In the genomic region with DNA sequence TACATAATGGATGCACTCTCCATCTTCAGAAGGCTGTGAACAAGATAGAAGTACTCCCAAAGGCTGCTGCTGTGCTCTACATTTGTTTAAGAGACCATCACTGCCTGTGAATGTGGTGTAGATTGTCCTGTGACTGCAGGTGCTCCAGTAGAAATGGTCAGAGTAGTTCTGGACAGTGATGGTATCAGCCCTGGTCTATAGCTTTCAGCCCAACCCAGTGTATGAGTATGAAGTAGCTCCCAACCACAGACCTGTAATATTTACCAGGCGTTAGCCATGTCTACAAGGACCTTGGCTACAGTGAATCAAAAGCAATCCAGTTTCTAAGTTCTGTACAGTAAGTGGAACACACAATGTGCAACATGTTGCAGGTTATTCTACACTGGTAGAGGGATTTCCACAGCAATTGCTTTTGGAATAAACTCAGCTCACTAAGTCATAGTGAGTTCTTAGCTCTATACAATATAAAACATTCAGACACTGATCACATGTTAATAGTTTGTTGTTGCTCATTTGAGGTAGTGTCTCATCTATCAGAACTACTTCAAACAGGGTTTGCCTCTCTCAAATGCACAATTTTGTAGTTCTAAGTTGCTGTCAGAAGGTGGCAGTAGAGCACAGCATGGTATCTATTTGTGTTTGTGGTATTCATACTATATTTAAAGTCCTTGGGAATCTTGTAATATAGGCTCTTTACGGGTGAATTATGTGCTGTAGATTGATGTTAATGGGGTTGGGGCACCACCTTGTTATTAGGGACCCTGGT, we compare ENCODE assay signal across 8 mouse cellular contexts.
DNase-seq lines count a peak whose midpoint lies in the region; ATAC-seq and TF ChIP-seq lines count a peak whose summit lies in the region.

No protein-coding gene starts in this region.

- no peaks in the 10 kb centered on the region for H3K4me1 ChIP-seq in lung, embryonic 14.5 days (ENCODE audit: insufficient read depth)
- no peaks in the 10 kb centered on the region for H3K4me1 ChIP-seq in lung, adult 2 months (ENCODE audit: control insufficient read depth, insufficient read depth, low read length)
- no peaks in the 10 kb centered on the region for H3K4me1 ChIP-seq in embryonic facial prominence, embryonic 13.5 days

- TF ChIP-seq POLR2A in lung, adult 2 months (IDR thresholded peaks at IDR 0.05; ENCODE audit: borderline replicate concordance, extremely low read depth, low read depth, low read length): no peak

- DNase-seq in frontal cortex, postnatal 14 days (ENCODE audit: low spot score in 2 of 2): no peak
- DNase-seq in lung, embryonic 14.5 days: peak; percentile 79
- no peak for DNase-seq in lung, adult 2 months
- peak; percentile 55 for DNase-seq in lung, postnatal 10 days
- DNase-seq in yolk sac, embryonic 10.5 days (ENCODE audit: low spot score): peak; percentile 18
- DNase-seq in frontal cortex, postnatal 10 days (ENCODE audit: low spot score in 2 of 2): no peak

- no peak overlapping the region for H3K4me3 ChIP-seq in lung, embryonic 14.5 days (ENCODE audit: low read depth, low read length)
- H3K4me3 ChIP-seq in lung, adult 2 months (replicated peaks; ENCODE audit: extremely low read depth, low read depth, low read length): no peak overlapping the region
- no peak overlapping the region for H3K4me3 ChIP-seq in embryonic facial prominence, embryonic 13.5 days

- H3K27me3 ChIP-seq in lung, embryonic 14.5 days (ENCODE audit: insufficient read depth, low read length): no peaks in the 10 kb centered on the region
- no peaks in the 10 kb centered on the region for H3K27me3 ChIP-seq in embryonic facial prominence, embryonic 13.5 days

- H3K9ac ChIP-seq in lung, embryonic 14.5 days: no peak overlapping the region
- H3K9ac ChIP-seq in embryonic facial prominence, embryonic 13.5 days: no peak overlapping the region

- peak; percentile 66 for TF ChIP-seq CTCF in lung, embryonic 14.5 days (IDR thresholded peaks at IDR 0.05; ENCODE audit: low read depth)
- TF ChIP-seq CTCF in lung, adult 2 months (IDR thresholded peaks at IDR 0.05; ENCODE audit: insufficient read depth, low read length): no peak

- peak; percentile 69 for ATAC-seq in frontal cortex, adult (ENCODE audit: low TSS enrichment)
- no peak for ATAC-seq in lung, embryonic 14.5 days (ENCODE audit: insufficient read depth)
- ATAC-seq in embryonic facial prominence, embryonic 13.5 days (ENCODE audit: insufficient number of reproducible peaks, insufficient read depth, low FRiP score, low TSS enrichment, low read depth): peak; percentile 32; the same call in 1 of the 2 replicates

- no peaks in the 10 kb centered on the region for H3K9me3 ChIP-seq in lung, embryonic 14.5 days (ENCODE audit: low read depth, low read length)
- no peaks in the 10 kb centered on the region for H3K9me3 ChIP-seq in embryonic facial prominence, embryonic 13.5 days

- H3K36me3 ChIP-seq in lung, embryonic 14.5 days (ENCODE audit: insufficient read depth): peaks cover 32% of the 10 kb centered on the region
- H3K36me3 ChIP-seq in embryonic facial prominence, embryonic 13.5 days: peaks cover 28% of the 10 kb centered on the region

- H3K4me2 ChIP-seq in lung, embryonic 14.5 days: no peak overlapping the region
- no peak overlapping the region for H3K4me2 ChIP-seq in embryonic facial prominence, embryonic 13.5 days

- H3K27ac ChIP-seq in lung, embryonic 14.5 days (ENCODE audit: low read depth): no peak overlapping the region
- H3K27ac ChIP-seq in embryonic facial prominence, embryonic 13.5 days: no peak overlapping the region

- 64% methylated on average over 2 of the region's 2 CpGs for WGBS in lung, embryonic 14.5 days
- WGBS in lung, adult 2 months: 59% methylated on average over 2 of the region's 2 CpGs
- 64% methylated on average over 2 of the region's 2 CpGs for WGBS in embryonic facial prominence, embryonic 13.5 days

Comparison
In these comparisons a context has a peak if more than half of its experiments do, and no peak if none do; other contexts are left out.
1. DNase-seq: peak in lung, embryonic 14.5 days (single experiment), lung, postnatal 10 days (single experiment) and yolk sac, embryonic 10.5 days (single experiment); none in frontal cortex, postnatal 14 days (0 of 2), lung, adult 2 months (single experiment) and frontal cortex, postnatal 10 days (0 of 2).